Mouse (Mus musculus) embryo, embryonic 10 days (tissue): ENCODE measurements at regions not wholly inside any gene's neighbourhood (a gene's known extent, or its start where the extent isn't known, plus 50 kb on each side); places are given as distances from the start of the nearest gene placed in this dataset.
A peak's percentile ranks its signal among the peaks of the same experiment; 100 is the strongest.

Source experiments
- DNase-seq: peaks from one replicate; pipeline ENCODE4 v3.0.0-alpha.2; 2015; ENCODE audit warnings: low spot score

DNA sequence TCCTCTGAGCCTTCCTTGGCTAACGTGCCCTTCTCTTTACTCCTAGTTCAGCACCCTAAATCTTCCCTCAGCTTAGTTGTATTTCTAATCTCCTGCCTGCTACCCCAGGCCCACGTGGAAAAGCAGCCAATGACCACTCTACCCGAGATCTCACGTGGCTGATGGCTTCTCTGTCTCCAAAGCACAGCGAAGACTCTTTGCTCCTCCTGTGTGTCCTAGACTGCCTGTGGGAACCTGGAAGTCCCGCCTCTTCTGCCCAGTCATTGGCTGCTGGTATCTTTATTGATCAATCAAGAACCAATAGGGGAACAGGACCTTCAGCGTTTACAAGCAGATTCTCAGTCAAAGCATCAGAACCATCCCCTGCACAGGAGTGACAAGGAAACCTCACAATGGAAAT is 54.8 kb downstream of the Gm19935 start:
- no peak for DNase-seq

DNA sequence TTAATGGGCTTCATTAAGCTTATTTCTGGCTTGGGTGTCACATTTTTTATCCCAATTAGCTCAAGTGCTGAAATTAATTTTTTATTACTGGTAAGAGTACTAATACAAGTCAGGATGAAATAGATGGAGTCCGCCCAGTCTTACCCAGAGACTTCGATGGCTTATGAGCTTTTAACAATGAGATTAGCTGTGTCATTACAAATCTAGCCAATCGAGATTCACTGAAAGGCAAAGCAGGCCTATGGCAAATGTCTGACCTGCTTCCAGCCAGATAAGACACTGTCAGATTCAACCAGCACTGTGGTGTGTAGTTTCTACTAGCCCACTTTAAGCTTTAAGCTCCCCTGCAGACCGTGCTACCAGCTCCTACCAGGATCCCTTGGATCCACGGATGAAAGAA is 55.2 kb downstream of the Gm19935 start:
- DNase-seq: no peak

DNA sequence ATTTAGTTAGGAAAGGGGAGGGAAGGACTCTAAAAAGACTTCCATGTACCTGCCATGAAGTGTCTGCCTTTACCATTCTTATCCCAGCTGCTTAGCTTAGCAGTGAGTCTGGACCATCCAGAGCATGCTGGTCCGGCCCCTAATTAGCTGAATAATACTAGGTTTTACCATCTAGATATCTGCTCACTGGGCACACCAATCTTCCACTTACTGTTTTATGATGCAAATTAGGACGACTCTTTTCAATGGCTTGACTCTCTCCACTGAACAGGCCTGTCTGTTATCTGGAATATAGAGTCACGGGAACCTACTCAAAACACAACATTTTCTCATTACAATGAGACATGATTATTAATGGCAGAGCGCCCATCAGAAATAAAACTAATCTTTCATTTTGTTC is 55.7 kb downstream of the Gm19935 start:
- no peak for DNase-seq

DNA sequence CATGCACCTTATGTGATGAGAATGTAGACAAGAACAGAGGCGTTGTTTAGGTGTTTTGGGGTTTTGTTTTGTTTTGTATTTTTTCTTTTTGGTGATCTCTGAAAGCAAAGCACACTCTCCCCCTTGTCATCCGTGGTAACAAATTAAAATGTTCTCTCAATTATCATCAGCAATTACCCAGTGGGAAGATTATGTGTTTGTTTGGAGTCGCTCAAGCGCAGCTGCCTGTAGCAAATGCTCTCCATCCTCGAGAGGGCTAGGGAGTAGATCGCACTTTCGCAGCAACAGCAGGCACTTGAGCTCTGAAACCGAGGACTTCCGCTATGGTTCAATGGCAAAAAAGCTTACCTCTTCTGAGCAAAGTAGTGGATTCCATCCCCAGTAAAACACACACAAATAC is 57.7 kb downstream of the Gm19935 start:
- DNase-seq: no peak

DNA sequence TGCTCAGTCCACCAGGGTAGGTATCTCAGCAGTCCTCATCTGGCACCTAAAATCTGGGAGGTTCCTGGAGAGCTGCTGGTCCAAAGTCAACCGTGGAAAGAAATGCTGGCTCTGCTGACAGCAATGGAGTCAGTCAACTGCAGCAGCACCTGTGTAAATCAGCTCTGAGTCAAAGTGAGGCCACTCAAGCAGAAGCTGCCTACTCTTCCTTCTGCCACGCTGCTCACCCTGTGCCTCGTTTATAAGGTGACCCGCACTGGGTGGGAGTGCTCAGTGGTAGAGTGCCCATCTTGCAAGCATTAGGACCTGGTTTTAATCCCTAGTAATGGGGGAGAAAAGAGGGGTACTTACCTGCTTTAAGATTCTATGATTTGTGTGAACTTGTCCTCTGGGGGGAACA is 62.2 kb downstream of the Gm19935 start:
- DNase-seq: no peak

DNA sequence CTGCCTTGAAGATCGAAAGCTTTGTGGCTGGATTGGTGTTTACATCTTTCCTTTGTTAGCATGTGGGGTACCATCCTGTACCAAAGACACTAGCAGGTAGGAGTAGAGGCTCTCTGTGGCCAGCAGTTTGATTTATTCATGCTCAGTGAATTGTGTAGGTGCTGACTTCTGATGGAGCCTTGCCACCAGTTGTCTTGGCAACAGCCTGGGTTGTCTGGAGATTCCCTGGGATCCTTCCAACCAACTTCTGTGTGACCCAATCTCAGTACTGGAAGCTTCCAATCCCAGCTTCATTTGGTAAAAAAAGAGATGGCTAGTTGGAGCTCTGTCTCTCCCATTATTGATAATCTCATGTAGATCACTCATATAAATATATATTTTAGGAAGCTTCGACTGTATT is 73.6 kb downstream of the Gm19935 start:
- DNase-seq: no peak

DNA sequence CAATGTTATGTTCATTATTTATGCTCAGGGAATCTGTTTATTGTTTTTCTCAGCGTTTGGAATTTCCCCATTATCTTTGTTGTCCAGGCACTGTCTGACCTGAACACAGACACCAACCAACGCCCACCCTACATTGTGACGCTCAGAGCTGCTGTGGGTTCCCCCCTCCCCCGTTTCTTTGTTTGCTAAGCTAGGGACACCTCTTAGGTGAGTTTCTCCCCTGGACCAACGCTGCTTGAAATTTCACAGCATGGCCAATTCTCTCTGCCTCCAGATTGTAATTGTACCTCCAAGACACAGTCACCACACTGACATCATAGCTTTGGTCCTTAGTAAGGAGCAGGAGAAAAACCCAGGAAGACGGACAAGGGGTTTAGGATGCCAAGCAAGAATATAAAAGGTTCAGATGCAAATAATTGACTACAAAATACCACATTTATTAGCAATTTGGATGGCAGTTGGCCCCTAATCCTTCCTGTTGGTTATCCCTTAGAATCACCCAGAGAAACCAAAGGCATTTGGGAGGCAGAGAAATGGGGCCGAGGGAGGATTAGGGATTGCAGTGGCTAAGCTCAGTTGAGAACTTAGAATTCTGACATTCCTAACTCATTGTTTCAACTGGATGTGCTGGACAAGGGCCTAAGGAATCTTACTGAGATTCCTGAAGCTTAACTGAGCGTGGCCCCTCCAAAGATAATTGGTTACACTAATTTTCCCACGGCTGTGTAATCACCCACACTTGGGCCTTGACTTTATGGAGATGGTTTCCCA is 76.0 kb downstream of the Gm19935 start:
- DNase-seq: peak; percentile 58

DNA sequence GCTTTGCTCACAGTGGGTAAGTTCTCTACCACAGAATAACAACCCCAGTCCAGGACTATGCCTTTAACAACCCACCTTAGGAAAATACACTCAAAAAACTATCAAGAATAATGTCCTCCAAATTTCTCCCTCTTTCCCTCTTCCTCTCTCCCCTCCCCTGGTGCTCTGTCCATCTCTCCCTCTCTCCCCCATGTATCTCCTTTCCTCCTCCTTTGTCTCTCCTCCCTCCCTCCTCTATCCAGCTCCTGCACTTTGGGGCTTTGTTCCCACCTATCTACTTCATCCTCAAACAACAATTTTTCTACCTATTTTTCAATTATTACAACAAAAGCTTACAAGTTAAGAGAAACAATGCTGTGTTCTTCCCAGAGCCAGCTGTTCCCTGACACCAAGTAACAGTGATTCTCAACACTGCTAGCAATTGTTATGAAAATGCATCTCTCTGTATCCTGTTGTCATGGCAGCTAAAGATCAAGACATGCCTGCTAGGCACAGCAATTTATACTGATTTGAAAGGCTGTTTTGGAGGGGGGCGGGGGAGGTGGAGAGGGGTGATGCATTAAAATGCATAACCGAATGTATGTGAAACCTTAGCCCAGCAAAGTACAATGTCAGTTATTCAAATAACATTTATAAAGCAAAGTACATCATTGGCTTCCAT is 76.8 kb downstream of the Gm19935 start:
- DNase-seq: peak; percentile 68

DNA sequence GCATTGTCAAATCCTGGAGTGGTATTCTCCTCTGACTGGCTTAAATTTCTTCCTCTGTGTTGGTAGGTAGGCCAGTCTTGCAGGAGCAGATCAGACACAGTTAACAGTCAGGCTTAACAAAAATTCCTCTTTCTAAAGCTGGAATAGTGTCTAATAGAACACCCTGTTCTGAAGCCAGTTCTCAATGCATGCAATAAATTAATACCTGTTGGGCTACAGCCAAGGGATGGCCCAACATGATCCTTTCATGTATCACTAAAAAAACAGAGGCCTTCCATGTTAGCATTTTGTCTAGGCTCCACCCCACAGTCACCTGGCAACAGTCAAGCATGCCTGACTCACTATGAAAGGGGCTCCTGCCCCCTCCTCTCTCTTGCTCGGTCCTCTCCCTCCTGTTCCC is 89.2 kb downstream of the Gm19935 start:
- no peak for DNase-seq

DNA sequence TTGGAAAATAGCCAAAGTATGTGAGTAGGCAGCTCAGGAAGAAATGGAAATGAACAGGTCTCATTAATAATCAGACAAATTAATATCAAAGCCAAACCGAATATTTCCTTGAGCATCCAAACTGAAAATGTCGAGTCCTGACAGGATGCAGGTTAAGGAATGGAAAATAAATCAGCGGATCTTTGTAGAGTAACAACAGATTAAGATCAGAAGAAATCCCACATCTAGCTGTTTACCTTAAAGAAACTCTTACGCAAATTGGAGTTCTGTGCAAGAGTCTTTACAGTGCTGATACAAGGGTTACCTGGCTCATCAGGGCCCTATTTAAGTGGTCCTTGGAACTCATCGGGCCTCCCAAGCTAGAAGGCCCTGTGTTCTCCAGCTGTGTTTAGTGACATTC is 92.0 kb downstream of the Gm19935 start:
- no peak for DNase-seq

DNA sequence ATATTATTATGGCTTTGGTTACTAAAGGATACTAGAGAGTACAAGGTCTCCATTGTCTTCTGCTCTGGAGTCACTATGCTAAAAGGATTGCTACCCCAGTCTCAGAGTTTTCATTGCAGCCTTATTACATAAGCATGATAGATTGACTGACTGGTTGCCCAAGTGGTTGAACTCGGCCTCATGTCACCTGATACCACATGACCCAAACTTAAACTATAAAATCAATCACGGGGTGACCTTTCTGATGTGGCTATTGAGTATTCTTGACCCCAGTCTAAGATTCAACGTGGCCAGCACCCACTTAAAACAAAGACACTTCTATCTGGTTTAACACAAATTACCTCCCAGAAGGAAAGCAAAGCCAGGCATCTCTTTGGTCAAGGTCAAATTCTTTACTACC is 100.8 kb downstream of the Gm19935 start:
- DNase-seq: peak; percentile 13

DNA sequence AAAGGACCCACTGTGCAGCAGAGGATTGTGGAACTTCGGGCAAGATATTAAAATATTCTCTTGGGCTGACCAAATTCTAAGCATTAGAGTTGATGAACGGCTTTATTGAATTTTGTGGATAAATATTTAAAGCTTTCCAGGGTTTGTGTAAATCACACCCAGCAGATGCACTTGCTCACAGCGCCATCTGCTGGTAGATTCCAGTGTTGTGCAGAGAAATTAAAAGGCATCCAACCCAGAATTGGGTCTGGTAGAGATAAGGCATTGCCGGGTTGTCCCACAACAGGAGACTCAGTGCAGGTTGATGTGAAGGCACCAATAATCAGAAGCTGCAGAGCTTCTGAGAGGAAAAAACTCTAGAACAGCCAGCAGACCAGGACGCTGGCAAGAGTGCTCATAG is 108.7 kb downstream of the Gm19935 start:
- DNase-seq: peak; percentile 85

DNA sequence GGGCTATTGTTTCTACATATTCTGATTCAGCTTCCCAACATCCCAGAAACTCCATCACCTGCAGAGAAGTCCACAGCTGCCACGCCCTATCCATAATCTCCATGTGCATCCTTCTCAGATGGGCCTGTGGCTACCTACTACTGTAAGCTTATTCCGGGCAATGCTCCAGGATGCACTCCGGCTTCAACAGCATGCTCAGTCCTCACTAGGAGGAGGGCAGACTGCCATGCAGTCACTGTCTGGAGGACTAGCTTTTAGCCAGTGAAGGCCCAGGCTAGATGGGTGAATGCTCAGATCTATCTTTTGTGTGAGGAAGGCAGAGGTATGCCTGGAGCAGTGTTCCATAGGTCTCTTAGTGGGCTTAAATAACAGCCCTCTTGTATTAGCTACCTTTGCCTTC is 124.7 kb downstream of the Gm19935 start:
- no peak for DNase-seq

DNA sequence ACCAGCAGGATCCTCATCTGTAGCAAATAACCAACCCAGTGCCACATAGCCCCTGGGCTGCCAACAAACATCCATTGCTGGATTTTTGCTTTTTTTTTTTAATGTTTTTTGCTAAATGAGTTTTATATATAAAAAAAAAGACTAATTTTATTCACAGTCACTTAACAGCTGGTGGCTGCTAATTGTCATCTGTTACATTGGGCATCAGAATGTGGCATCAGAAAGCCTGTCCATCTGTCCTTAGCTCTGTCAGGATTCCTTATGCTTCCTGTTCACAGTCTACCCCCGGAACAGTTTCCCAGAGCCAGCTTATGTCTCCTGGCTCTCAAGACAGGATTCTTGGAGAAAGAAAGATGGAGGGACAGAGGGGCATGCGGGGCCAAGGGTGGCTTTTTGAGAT is 132.1 kb downstream of the Gm19935 start:
- DNase-seq: no peak

DNA sequence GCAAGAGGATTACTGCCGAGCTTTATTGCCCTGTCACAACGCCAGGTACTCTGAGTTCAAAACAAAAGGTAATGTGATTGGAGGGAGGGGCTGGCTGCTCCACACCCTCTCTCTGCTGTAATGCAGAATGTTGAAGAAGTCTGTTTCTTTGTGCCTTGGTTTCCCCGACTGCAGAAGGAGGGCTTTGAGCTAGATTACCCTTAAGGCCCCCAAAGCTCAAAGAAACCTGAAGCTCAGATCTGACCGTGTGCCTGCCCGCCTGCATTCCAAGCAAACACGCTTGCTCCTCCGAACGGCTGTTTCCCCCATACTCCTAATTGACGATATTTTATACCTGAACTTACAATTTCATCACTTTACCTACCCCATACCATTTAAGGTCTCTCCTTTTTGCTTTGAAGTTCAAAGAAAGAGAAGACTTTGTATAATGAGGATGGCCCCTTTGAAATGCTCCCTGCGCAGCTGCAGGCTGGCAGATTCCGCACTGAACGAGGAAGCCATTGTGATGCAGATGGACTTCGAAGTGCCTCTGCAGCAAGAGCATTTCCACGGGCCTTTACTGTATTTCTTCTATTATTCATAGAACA is 146.6 kb downstream of the Gm19935 start:
- DNase-seq: peak; percentile 72

DNA sequence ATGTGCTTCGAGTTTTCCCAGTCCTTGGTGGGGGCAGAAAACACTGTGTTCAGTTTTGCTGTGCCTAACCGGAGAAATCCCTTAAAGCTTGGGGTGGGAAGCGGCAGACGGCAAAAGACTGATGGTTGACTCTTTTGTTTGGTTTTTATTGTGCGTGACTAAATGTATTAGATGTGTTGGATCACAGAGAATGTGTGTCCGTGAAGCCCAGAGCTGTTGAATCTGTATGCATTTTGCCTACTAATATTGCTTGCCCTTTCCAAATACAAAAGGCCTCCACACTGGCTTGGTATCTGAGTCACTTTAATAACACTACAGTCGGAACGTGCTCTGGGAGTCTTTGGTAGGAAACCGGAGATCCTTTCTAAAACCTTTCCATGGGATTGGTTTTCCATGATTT is 147.8 kb downstream of the Gm19935 start:
- peak; percentile 44 for DNase-seq

DNA sequence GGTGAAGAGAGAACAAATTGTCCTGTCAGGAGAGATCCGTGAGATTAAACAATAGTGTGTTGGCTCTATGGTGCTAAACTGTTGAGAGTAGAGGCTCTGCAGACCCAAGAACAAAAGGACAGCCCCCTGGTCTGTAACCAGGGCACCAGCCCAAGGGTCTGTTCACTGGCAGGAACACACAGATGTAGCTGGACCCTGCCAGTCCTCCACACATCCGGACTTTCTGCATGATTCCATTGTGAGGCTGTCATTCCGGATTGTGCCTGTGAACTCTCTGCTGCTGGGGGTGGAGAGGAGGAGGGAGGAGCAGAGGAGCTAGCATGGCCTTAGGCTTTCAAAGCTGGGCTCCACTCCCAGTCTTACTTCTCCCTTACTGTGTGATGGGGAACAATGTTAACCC is 158.1 kb downstream of the Gm19935 start:
- DNase-seq: peak; percentile 18

DNA sequence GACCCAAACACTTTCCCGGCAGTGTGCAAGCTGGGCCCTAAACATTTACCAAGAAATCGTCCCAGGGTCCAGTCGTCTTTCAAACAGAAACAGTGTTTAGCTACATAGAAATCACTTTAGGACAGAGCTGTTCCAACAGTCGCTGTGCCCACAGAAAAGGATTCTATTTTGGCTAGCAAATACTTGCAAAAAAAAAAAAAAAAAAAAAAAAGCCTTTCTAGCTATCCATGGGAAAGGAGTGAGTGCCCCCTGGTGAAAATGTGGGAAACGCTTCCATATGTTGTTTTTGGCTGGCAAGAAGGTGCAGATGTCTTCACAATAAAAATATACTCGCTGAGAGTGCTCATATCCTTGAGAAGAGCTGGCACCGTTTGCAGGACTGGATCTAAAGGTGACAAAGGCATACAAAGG is 159.5 kb downstream of the Gm19935 start:
- DNase-seq: peak; percentile 67

DNA sequence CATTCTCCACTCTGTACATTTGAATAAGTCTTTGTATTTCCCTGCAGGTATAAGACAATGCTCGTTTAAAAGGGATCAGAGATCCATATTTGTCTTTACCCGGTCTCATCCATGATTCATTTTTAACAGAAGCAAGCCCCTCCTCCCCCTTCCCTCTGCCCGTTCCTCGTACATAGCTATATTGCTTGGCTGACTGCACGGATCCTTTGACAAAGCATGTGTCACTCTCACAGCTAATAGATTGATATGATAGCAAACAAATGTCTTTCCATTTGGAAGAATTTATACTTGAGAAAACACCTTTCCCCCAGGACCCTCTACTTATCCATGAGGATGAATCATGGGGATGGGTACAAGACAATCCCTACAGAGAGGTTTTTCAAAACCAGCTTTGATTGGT is 160.1 kb downstream of the Gm19935 start:
- DNase-seq: no peak

DNA sequence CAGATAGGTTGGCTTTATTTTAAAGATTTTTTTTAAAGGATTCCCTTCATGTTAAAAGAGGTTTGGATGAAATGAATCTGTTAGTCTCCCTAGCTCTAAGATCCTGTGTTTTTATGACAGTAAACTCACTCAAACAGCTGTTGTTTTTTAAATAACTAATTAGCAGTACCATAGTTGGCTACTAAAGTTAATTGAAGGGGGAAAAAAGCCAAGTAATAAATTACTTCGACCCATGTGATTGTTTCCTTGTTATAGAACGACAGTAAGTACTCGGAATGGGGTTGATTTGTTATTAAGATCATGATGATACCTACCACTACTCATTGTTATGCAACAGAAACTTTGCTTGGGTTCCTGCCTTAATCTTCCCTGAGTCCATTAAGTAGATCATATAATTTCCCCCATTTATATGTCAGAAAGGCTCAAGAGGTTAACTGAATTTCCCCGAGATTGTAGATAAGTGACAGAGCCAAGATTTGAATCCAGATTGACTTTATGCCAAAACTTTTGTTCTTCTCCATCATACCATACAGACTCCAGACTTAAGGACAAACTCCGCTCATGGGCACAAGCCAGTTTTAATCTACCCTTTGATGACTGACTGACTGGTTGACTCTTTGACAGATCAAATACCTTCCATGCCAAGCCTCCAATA is 160.6 kb downstream of the Gm19935 start:
- no peak for DNase-seq

DNA sequence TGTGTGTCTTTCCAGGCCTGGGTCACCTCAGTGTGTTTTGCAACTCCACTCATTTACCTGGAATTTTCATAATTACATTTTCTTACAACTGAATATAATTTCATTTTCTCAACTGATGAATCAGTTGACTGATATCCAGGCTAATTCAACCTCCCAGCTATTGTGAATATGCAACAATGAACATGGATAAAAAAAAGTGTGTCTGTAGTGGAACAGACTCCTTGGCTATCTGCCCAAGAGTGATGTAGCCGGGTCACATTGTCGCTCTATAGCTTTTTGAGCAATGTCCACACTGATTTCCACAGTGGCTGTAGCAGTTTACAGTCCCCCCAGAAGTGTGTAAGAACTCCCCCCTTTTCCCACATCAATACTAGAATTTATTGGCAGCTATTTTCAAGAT is 162.4 kb downstream of the Gm19935 start:
- DNase-seq: no peak

DNA sequence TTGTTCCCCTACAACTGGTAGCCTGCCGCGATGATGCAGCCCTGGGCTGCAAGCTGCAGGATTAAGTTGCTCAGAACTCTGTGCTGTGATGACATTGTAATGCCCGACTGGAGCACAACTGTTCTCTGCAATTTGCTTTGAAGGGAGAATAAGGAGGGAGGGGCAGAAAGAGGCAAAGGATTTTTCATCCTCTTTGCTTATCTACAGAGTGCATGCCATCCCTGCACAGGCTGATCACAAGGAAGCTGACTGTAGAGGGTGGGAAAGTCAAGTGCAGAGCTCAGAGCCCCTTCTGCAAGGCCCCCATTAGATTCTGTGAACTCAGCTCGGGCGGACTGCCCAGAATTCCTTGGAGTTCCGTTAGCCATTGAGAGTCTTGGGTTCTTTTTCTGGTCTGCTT is 174.8 kb downstream of the Gm19935 start:
- DNase-seq: no peak

DNA sequence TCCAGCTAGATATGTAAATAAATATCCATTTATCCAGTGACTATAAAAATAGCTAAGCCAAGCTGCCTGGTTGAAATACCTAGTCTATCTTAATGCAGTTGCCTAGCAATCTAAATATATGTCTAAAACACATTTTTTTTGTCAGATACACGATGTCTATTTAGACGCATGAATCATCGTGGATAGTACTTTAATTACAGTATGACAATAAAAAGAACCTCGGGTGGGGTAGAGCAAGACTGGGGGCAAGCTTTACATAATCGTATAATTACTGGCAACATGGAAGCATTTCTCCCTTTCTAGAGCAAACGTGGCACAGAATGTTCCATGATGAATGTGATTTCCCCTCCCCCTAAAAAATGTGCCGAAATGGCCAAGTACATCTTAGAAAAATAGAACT is 180.4 kb downstream of the Gm19935 start:
- no peak for DNase-seq
